Mouse (Mus musculus) intestine, postnatal 0 days (tissue): ENCODE results near the gene Ephb2. TPM values are rescaled to one million over a fixed set of nuclear protein-coding genes. Genes with fewer than 3 reads are reported as not detected.

Source experiments
- ATAC-seq: fragments of 200-750 bp; cut with Nextera tagmentation; 2 replicates; pipeline ENCODE4 v1.8.0; 2017; ENCODE audit warnings: mild to moderate bottlenecking, moderate TSS enrichment, moderate library complexity
- H3K27ac ChIP-seq: fragments of 300-500 bp; sonication (generic); 2 replicates; pipeline ENCODE4 v1.5.1; 2014; ENCODE audit warnings: mild to moderate bottlenecking, low read depth, low read length, moderate library complexity
- H3K27me3 ChIP-seq: fragments of 300-500 bp; sonication (generic); replicated peaks from 2 replicates; pipeline ENCODE4 v1.6.1; 2014; ENCODE audit warnings: low read length, mixed read lengths; ENCODE audit not compliant: control insufficient read depth, insufficient read depth
- H3K36me3 ChIP-seq: fragments of 300-500 bp; sonication (generic); 2 replicates; pipeline ENCODE4 v1.6.1; 2014; ENCODE audit warnings: mild to moderate bottlenecking, moderate library complexity; ENCODE audit not compliant: control insufficient read depth, insufficient read depth
- H3K4me1 ChIP-seq: fragments of 300-500 bp; sonication (generic); replicated peaks from 2 replicates; pipeline ENCODE4 v1.6.1; 2014; ENCODE audit warnings: antibody characterized with exemption, low read length, mixed read lengths; ENCODE audit not compliant: control insufficient read depth, insufficient read depth
- H3K4me2 ChIP-seq: fragments of 300-500 bp; sonication (generic); replicated peaks from 2 replicates; pipeline ENCODE4 v1.6.1; 2014; ENCODE audit warnings: low read depth, mild to moderate bottlenecking, moderate library complexity
- H3K4me3 ChIP-seq: fragments of 300-500 bp; sonication (generic); 2 replicates; pipeline ENCODE4 v1.5.1; 2014; ENCODE audit warnings: low read depth, low read length
- H3K9ac ChIP-seq: fragments of 300-500 bp; sonication (generic); 2 replicates; pipeline ENCODE4 v1.6.1; 2014; ENCODE audit warnings: mild to moderate bottlenecking, low read depth, low read length
- H3K9me3 ChIP-seq: fragments of 300-500 bp; sonication (generic); 2 replicates; pipeline ENCODE4 v1.6.1; 2016; ENCODE audit warnings: mixed run types; ENCODE audit not compliant: control insufficient read depth
- CTCF ChIP-seq: sonication (generic); IDR thresholded peaks from 2 replicates; pipeline ENCODE4 v1.5.1; 2016; ENCODE audit warnings: low read depth, mild to moderate bottlenecking, control low read depth, antibody characterized with exemption, moderate library complexity
- WGBS: fragments of 180-500 bp; shearing (Covaris S2); extraction: QIAGEN DNeasy Blood & Tissue Kit; methylation state at CpG from one replicate; pipeline ENCODE4 v1.1.7; 2014; 5-methylcytosine and 5-hydroxymethylcytosine counted together
- polyA plus RNA-seq: library from polyadenylated mRNA; unstranded; fragments of >200 nt; fragmentation: Nextera tagmentation; extraction: Ambion mirVana; gene quantifications from 2 replicates; pipeline ENCODE4 v1.2.1, GENCODE M21; 2015

Ephb2 gene
- polyA plus RNA-seq, 1 experiment from 2014 or later, result 5.7 TPM

DNA sequence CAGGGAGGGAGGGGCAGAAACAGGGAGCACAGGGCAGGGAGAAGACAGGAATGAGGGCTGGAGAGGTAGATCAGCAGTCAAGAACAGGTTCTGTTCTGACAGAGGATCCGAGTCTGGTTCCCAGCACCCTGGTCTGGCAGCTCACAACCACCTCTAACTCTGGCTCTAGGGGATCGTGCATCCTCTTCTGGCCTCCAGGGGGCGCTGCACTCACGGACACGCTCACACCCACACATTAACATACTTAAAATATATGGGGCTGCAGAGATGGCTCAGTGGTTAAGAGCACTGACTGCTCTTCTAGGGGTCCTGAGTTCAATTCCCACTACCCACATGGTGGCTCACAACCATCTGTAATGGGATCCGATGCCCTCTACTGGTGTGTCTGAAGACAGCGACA is 24.2 kb upstream of the Ephb2 start:
- Histone ChIP-seq H3K4me1 (peaks cover 4% of the 10 kb centered on the region; the same call in 1 of the 2 replicates), H3K4me2 (no peak overlapping the region), H3K27ac (no peak overlapping the region), H3K9ac (no peak overlapping the region), H3K27me3 (no peaks in the 10 kb centered on the region), H3K9me3 (no peaks in the 10 kb centered on the region), H3K36me3 (no peaks in the 10 kb centered on the region), H3K4me3 (no peak overlapping the region)
- 85% methylated on average over 7 of the region's 7 CpGs for WGBS
- no peak for ATAC-seq
- TF ChIP-seq CTCF, result peak; percentile 40

GRCm38 (mm10) chr4:136855081-136855480 is 19.3 kb upstream of the Ephb2 start:
- ATAC-seq, result no peak
- H3K9me3 ChIP-seq, result no peaks in the 10 kb centered on the region
- no peak overlapping the region for H3K4me2 ChIP-seq
- 0 out of 2 replicates have a peak, but pooled peaks cover 4% of the 10 kb centered on the region for H3K4me1 ChIP-seq
- H3K36me3 ChIP-seq, result no peaks in the 10 kb centered on the region
- WGBS, result 41% methylated on average over 6 of the region's 6 CpGs
- no peaks in the 10 kb centered on the region for H3K27me3 ChIP-seq
- no peak overlapping the region for H3K9ac ChIP-seq
- peak; percentile 61 for TF ChIP-seq CTCF
- no peak overlapping the region for H3K4me3 ChIP-seq
- no peak overlapping the region for H3K27ac ChIP-seq

DNA sequence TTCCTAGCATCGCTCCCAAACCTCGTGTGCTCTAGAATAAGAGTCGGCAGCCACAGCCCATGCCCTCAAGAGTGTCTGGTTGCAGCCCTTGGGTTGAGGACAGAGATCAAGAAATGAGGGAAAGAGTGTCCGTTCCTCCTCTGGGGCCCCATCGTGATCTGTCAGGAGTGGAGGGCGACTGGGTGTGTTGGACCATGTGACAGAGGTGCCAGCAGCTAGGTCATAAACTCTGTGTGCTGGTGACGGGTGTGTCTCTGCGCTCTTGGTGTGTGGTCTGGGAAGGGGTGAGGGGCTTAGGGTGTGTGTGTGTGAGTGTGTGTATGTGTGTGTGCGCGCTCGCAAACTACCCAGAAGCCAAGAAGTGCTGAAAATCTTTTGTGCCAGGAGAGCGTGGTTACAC is 17.2 kb upstream of the Ephb2 start:
- peak; percentile 80 for ATAC-seq
- no peaks in the 10 kb centered on the region for H3K27me3 ChIP-seq
- H3K9me3 ChIP-seq, result no peaks in the 10 kb centered on the region
- H3K4me3 ChIP-seq, result no peak overlapping the region
- peak overlapping the region; percentile 70 for H3K27ac ChIP-seq
- H3K4me2 ChIP-seq, result peak overlapping the region; percentile 52
- no peaks in the 10 kb centered on the region for H3K36me3 ChIP-seq
- TF ChIP-seq CTCF, result no peak
- 0 out of 2 replicates have a peak, but pooled peaks cover 4% of the 10 kb centered on the region for H3K4me1 ChIP-seq
- 37% methylated on average over 12 of the region's 12 CpGs for WGBS
- no peak overlapping the region for H3K9ac ChIP-seq

- Histone ChIP-seq H3K4me1 (0 out of 2 replicates have a peak, but pooled peaks cover 4% of the 10 kb centered on the region), H3K9ac (no peak overlapping the region), H3K27ac (peak overlapping the region; percentile 70), H3K36me3 (no peaks in the 10 kb centered on the region), H3K4me2 (peak overlapping the region; percentile 52), H3K9me3 (no peaks in the 10 kb centered on the region), H3K27me3 (no peaks in the 10 kb centered on the region), H3K4me3 (no peak overlapping the region)
- 20% methylated on average over 5 of the region's 5 CpGs for WGBS
- ATAC-seq, result peak; percentile 76
- no peak for TF ChIP-seq CTCF
These were observed 16.3 kb upstream of the Ephb2 start for GRCm38 (mm10) chr4:136852119-136852518.

DNA sequence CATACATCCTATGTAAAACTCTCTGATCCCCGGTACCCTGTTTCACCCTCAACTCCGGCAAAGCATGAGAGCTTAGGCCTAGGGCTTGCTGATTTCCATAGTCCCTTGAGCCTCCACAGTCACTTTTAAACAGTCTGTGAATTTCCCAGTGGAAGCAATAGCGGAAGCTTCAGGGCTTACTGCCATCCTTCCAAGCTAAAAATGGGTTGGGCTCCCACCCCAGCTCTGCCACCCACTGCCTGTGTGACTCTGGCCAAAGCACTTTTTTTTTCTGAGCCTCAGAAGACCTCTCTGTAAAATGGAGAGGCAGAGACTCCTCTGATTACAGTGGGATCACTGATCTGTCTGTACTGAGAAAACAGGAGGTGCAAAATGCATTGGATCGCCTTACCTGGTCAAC is 12.8 kb upstream of the Ephb2 start:
- H3K27me3 ChIP-seq, result no peaks in the 10 kb centered on the region
- H3K9ac ChIP-seq, result no peak overlapping the region
- no peaks in the 10 kb centered on the region for H3K36me3 ChIP-seq
- 0 out of 2 replicates have a peak, but pooled peaks cover 4% of the 10 kb centered on the region for H3K4me1 ChIP-seq
- H3K27ac ChIP-seq, result no peak overlapping the region
- no peak overlapping the region for H3K4me3 ChIP-seq
- H3K9me3 ChIP-seq, result no peaks in the 10 kb centered on the region
- 75% methylated on average over 4 of the region's 4 CpGs for WGBS
- TF ChIP-seq CTCF, result no peak
- no peak overlapping the region for H3K4me2 ChIP-seq
- no peak for ATAC-seq

GRCm38 (mm10) chr4:136847166-136847565 is 11.4 kb upstream of the Ephb2 start:
- Histone ChIP-seq H3K27me3 (no peaks in the 10 kb centered on the region), H3K4me1 (no peaks in the 10 kb centered on the region), H3K27ac (no peak overlapping the region), H3K9me3 (no peaks in the 10 kb centered on the region), H3K36me3 (no peaks in the 10 kb centered on the region), H3K9ac (no peak overlapping the region), H3K4me2 (no peak overlapping the region), H3K4me3 (no peak overlapping the region)
- TF ChIP-seq CTCF, result no peak
- 83% methylated on average over 6 of the region's 6 CpGs for WGBS
- ATAC-seq, result no peak

- ATAC-seq, result peak; percentile 93
- TF ChIP-seq CTCF, result 0 out of 2 replicates have a peak, but pooled peaks have one; percentile 2
- no peaks in the 10 kb centered on the region for H3K27me3 ChIP-seq
- no peaks in the 10 kb centered on the region for H3K9me3 ChIP-seq
- no peak overlapping the region for H3K9ac ChIP-seq
- H3K4me2 ChIP-seq, result peak overlapping the region; percentile 24; the same call in 1 of the 2 replicates
- H3K4me3 ChIP-seq, result no peak overlapping the region
- no peaks in the 10 kb centered on the region for H3K36me3 ChIP-seq
- H3K27ac ChIP-seq, result peak overlapping the region; percentile 58
- 31% methylated on average over 10 of the region's 10 CpGs for WGBS
- H3K4me1 ChIP-seq, result no peaks in the 10 kb centered on the region
These were observed 7.0 kb upstream of the Ephb2 start for GRCm38 (mm10) chr4:136842802-136843201.
